Mouse (Mus musculus): ENCODE data around the gene Gemin6. TPM values are rescaled to one million over a fixed set of nuclear protein-coding genes. Genes with fewer than 3 reads are reported as not detected.
"Not testable (repeated sequence)": the region's sequence is repeated elsewhere in the genome, so short reads cannot be mapped to it uniquely, and the experiment has no call there.

Gene Gemin6
- polyA plus RNA-seq, 1 experiment, result 15.3 TPM

DNA sequence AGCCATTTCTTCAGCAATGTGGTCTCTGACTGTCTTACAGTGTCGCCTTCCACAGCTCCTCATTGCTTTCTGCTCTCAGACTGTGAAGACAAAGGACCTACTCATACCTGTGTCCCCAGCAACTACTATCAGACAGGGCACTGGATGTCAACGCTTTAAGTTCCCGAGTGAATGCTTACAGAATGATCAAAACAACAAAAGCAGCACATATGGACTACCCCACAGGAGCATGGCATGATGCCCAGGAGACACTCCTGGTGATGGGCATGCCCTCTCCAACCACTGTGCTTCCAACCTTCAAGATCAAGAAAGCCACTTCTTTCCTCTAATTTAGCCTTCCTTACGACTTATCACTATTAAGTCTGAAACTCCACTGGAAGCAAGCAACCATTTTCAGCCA lies 42.8 kb downstream of the Gemin6 start:
- TF ChIP-seq CTCF (IDR thresholded peaks at IDR 0.05; ENCODE audit: borderline replicate concordance, insufficient read depth, low read length) (no peak), POLR2A (IDR thresholded peaks at IDR 0.05; ENCODE audit: low read depth, low read length) (no peak)
- H3K27ac ChIP-seq (ENCODE audit: insufficient read depth, low read length), result no peak overlapping the region
- H3K4me3 ChIP-seq (ENCODE audit: insufficient read depth, low read length), result no peak overlapping the region
- H3K4me1 ChIP-seq (ENCODE audit: control insufficient read depth, insufficient read depth, low read length), result no peaks in the 10 kb centered on the region

DNA sequence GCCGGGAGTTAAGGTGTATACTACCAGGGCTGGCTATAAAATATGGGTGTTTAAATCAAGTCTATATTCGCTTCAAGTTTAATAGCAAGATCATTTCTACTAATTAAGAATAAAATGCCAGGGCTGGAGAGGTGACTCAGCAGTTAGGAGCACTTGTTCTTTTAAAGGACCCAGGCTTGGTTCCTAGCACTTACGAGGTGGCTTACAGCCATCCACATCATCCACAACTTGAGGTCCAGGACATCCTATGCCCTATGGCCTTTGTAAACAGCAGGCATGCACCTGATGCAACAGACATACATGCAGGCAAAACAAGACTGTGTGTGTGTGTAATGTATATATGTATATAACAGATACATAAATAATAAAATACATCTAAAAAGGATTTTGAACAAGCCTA lies 43.9 kb downstream of the Gemin6 start:
- Histone ChIP-seq H3K4me3 (ENCODE audit: insufficient read depth, low read length) (no peak overlapping the region), H3K4me1 (ENCODE audit: control insufficient read depth, insufficient read depth, low read length) (no peaks in the 10 kb centered on the region), H3K27ac (ENCODE audit: insufficient read depth, low read length) (no peak overlapping the region)
- TF ChIP-seq POLR2A (IDR thresholded peaks at IDR 0.05; ENCODE audit: low read depth, low read length) (no peak), CTCF (IDR thresholded peaks at IDR 0.05; ENCODE audit: borderline replicate concordance, insufficient read depth, low read length) (no peak)

DNA sequence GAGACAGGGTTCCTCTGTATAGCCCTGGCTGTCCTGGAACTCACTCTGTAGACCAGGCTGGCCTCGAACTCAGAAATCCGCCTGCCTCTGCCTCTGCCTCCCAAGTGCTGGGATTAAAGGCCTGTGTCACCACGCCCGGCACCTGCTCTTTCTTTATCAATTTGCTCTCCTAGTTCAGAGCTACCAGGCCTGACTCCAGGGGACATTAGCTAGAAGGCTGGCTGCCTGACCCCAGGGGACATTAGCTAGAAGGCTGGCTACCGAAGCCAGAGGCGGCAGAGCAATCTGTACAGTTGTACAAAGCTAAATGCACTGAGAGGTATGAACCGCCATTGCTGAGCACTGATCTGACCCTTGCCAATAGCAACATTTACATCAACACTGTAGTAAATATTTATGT lies 46.4 kb downstream of the Gemin6 start:
- H3K4me1 ChIP-seq (ENCODE audit: control insufficient read depth, insufficient read depth, low read length); H3K27ac ChIP-seq (ENCODE audit: insufficient read depth, low read length); H3K4me3 ChIP-seq (ENCODE audit: insufficient read depth, low read length): not testable (repeated sequence)

Other genes starting within 250 kb of the Gemin6 start
- 56.4 and 62.8 TPM in 2 replicates for gene Hnrnpll, start 162.1 kb upstream of the Gemin6 start, polyA plus RNA-seq (2011; ENCODE audit: insufficient read length, low read depth, missing spikeins)
- gene Galm, start 97.0 kb upstream of the Gemin6 start, polyA plus RNA-seq (2011; ENCODE audit: insufficient read length, low read depth, missing spikeins), result 10.0 and 10.6 TPM in 2 replicates
- gene Srsf7, start 17.1 kb upstream of the Gemin6 start, polyA plus RNA-seq (2011; ENCODE audit: insufficient read length, low read depth, missing spikeins), result 132 and 194 TPM in 2 replicates
- not detected in 2 replicates for gene Ttc39d, start 17.0 kb upstream of the Gemin6 start, polyA plus RNA-seq (2011; ENCODE audit: insufficient read length, low read depth, missing spikeins)
- 9.1 and 10.6 TPM in 2 replicates for gene Morn2, start 65.8 kb downstream of the Gemin6 start, polyA plus RNA-seq (2011; ENCODE audit: insufficient read length, low read depth, missing spikeins)
- 24.2 and 25.8 TPM in 2 replicates for gene Dhx57, start 66.0 kb downstream of the Gemin6 start, polyA plus RNA-seq (2011; ENCODE audit: insufficient read length, low read depth, missing spikeins)
- gene Arhgef33, start 83.0 kb downstream of the Gemin6 start, polyA plus RNA-seq (2011; ENCODE audit: insufficient read length, low read depth, missing spikeins), result 1.1 TPM in 1 of 2 replicates, not detected in the other
- gene Gm10190, start 149.1 kb downstream of the Gemin6 start, polyA plus RNA-seq (2011; ENCODE audit: insufficient read length, low read depth, missing spikeins), result not detected in 2 replicates